Mouse (Mus musculus) cerebellum, postnatal 25 days (tissue): ENCODE results near the gene Samd4b.

Experiments
- DNase-seq, 2 experiments: peaks; one replicate each; pipeline ENCODE4 v3.0.0; 2021; ENCODE audit warnings: mixed read lengths in 2 of 2

The Samd4b gene

DNA sequence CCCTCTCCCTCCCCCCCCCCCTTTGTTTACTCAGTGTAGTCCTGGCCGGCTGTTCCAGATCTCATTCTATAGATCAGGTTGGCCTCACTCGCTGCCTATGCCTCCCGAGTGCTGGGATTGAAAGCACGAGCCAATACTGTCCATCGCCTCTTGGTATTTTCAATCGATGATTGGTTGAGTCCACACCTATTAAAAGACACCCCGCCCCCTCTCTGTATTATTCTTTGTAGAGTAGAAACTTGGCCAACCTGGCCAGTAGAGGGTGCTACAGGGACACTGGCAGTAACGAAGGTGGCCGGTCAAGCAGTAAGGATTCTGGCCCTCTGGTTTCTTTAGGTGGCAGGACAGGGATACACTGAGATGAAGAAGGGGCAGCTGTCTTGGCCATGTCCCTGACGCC, 107.5 kb downstream of the Samd4b start:
- DNase-seq = peak; percentile 82 to 90

GRCm38 (mm10) chr7:28488030-28488491, 109.9 kb downstream of the Samd4b start:
- peak; percentile 35 to 58 for DNase-seq

- DNase-seq = no peak
Observed at GRCm38 (mm10) chr7:28484192-28484591, 113.8 kb downstream of the Samd4b start.

- no peak for DNase-seq
Observed at GRCm38 (mm10) chr7:28482854-28483253, 115.1 kb downstream of the Samd4b start.

- DNase-seq = no peak
Observed at GRCm38 (mm10) chr7:28478854-28479253, 119.1 kb downstream of the Samd4b start.

DNA sequence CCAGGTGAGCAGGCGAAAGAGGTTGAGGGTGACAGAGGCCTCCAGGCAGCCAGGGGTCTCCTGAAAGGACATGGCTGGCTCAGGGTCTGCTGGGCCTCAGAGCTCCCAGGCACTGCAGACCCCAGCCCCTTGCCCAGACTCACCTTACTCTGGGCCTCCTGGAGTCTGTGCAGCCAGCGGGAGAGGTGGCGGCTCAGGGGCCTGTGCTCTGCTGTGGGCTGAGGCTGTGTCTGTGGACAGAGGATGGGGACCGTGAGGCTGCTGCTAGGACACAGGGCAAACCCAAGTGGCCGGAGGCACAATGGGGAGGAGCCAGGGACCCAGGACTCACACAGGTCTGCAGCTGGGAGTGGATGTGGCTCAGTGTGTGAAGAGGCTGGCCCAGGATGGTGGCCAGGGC, 120.6 kb downstream of the Samd4b start:
- DNase-seq = no peak

GRCm38 (mm10) chr7:28476191-28476590, 121.8 kb downstream of the Samd4b start:
- DNase-seq = no peak

DNA sequence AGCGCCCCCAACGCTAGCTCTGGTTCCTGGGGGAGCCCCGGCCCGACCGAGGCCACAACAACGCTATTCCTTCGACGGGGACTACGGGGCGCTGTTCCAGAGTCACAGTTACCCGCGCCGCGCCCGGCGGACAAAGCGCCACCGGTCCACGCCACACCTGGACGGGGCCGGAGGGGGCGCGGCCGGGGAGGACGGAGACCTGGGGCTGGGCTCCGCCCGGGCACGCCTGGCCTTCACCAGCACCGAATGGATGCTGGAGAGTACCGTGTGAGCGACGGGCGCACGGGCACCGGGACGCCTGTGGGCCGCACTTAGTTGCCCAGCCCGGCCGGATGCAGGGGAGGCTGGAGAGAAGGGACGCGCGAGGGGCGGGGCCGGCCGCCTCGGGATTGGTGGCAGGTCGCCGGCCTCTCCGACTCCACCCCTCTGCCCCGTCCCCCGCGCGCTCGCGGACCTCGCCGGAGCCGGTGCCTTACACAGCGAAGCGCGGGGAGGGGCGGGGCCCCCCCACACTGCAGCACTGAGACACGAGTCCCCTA, 130.7 kb downstream of the Samd4b start:
- peak; percentile 25 to 40 for DNase-seq

- peak; percentile 17 to 22 for DNase-seq
Observed at GRCm38 (mm10) chr7:28466721-28467212, 131.2 kb downstream of the Samd4b start.

DNA sequence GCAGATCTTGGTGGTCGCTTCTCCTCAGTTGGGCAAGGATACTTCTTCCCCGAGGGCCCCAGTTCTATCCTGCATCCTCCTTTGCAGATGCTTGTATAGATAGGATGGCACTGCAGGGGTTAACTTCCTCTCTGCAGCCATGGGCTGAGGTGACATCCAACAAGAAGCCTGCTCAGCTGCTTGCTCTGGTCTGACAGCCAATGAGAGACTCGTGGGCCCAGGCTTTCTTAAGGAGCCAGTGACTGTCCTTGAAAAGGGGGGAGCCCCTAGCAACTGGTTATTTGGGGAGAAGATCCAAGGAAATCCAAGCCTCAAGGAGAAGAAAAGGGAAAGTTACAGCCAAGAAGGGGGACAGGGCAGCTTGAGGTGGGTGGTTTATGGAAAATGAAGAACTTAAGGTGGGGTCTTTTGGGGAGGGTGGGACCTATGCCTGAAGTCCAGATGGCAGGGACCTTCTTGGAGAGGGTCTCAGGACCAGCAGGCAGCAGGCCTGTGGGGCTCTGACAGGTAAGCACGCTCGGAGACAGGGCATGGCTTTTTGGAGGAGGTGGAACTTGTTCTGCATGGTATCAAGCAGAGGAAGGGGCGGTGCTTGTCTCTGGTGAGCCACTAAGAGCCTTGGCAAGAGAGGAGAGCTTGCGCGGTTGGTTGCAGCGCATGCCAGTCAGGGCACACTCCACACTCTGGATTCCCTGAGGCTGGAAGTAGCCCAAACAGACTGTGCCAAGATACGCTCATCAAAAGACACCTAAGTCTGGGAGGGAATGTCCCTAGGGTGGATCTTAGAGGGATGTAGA, 133.3 kb downstream of the Samd4b start:
- peak; percentile 88 to 94 for DNase-seq

DNA sequence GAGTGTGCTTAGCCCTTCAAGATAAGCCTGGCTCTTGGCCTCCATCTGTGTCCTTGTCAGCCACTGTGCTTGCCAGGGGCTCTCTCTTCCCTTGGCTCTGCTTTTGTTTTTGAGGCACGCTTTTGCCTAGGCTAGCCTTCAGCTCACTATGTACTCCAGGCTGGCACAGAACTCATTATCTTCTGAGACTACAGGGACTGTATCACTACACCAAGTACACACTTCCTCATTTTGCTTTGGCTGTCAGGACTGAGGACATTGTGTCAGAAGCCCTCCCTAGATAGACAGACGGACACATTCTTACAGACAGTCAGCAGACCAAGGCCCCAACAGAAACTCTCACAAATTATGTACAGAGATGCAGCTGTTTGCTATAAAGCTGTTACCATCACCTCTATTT, 135.2 kb downstream of the Samd4b start:
- no peak for DNase-seq

- DNase-seq = no peak
Observed at GRCm38 (mm10) chr7:28460361-28460760, 137.6 kb downstream of the Samd4b start.

DNA sequence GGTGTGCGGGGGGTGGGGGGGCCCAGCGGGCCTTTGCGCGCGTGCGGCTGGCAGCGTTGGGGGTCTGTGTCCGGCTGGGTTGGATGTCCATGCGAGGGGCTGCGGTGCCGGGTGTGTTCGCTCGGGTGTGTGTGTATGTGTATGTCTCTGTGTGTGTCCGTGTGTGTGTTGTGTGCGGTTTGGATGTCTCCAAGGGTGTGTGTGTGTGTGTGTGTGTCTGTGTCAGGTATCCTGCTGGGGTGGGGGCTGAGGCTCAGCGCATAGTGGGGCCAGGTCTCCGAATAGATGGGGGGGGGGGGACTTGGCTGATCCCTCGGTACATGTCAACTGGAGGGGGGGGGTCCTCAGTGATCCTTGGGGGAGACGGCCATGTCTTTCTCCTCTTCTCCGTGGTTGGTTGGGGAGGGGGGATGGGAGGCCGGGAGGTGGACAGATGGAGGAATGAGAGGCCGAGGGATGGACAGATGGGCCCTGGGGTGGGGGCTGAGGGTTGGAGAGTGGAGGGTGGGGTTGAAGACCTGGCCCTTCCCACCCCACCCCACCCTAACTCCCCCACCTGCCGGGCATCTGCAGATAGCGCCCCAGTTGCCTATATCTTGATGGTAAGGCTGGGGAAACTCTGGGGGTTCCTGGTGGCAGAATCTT, 145.5 kb downstream of the Samd4b start:
- DNase-seq = peak; percentile 43 to 72

GRCm38 (mm10) chr7:28451531-28452360, 146.2 kb downstream of the Samd4b start, which contains the start of gene Lrfn1:
TSS of gene Lrfn1 (plus strand) at chr7:28451980.
- peak; percentile 70 to 79 for DNase-seq

- no peak for DNase-seq
Observed at GRCm38 (mm10) chr7:28447865-28448820, 149.8 kb downstream of the Samd4b start.

- no peak for DNase-seq
Observed at GRCm38 (mm10) chr7:28447101-28447830, 150.7 kb downstream of the Samd4b start.

DNA sequence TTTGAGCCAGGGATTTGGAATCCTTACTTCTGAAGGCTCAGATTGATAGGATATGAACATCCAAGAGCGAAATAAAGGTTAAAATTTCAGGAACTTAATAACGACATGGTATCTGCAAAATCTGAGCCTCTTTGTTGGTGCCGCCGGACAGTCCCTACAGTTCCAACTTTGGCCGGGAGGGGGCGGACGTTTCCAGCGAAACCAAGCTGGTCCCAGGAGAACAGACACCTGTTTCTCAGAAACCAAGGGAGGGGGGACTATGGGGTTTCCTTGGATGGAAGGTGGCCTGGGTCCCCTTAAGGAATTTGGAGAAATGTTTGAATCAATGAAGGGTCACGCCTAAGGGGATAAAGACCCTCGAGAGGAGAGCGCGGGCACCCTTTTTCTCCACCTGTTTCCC, 151.5 kb downstream of the Samd4b start:
- peak; percentile 90 to 93 for DNase-seq

DNA sequence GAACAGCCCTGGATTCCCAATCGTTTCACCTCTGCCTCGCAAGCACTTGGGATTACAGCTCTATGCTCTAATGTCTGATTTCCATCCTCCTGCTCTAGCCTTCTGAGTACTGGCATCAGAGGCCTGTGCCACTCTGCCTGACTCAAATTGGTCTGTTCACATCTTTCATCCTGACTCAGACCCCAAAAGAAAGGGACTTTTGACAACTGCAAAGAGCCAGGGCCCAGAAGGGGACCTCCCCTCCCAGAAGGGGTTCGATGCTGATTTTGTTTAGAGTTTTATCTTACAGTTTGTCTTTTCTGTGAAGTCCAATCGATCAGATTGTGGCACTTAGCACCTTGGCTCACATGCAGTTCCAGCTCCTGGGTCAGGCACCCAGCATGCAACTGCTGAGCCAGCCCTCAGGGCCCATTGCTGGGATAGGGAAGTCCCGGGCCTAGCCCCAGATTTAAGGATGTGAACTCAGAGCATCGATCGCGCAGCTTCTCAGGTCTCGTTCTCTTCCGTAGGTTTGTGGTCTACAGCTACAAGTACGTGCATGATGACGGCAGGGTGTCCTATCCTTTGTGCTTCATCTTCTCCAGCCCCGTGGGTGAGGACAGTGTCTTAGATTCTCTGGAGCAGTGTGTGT, 153.5 kb downstream of the Samd4b start:
- DNase-seq = no peak

- no peak for DNase-seq
Observed at GRCm38 (mm10) chr7:28442688-28443087, 155.3 kb downstream of the Samd4b start.

GRCm38 (mm10) chr7:28441776-28442485, 156.0 kb downstream of the Samd4b start:
- no peak for DNase-seq
